Mouse (Mus musculus): ENCODE results near the gene Dap.

DNA sequence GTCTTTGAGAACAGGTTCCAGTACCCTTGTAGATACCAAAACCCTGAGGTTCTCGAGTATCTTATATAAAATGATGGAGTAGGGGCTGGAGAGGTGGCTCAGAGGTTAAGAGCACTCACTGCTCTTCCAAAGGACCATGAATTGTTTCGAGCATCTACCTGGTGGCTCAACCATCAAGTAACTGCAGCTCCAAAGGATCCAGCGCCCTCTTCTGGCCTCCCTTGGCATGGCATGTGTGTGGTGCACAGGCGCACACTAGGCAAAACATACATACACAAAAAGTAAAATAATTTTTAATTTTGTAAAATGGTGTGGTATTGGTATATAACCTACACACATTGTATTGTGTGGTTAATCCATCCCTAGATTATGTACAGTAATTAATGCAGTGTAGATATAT is 99.6 kb downstream of the Dap start:
- TF ChIP-seq CTCF (IDR thresholded peaks at IDR 0.05) (peak; percentile 55), EP300 (IDR thresholded peaks at IDR 0.05) (no peak)

Measured in lung, postnatal 0 days (tissue).